Mouse (Mus musculus) midbrain, embryonic 10.5 days (tissue): ENCODE measurements at regions not wholly inside any gene's neighbourhood (a gene's known extent, or its start where the extent isn't known, plus 50 kb on each side); places are given as distances from the start of the nearest gene placed in this dataset.
A peak's percentile ranks its signal among the peaks of the same experiment; 100 is the strongest.

ENCODE experiments used
- DNase-seq: peaks from one replicate; pipeline ENCODE4 v3.0.0-alpha.2; 2017; ENCODE audit warnings: low spot score
- H3K27ac ChIP-seq: fragments of 300-500 bp; sonication (generic); replicated peaks from 2 replicates; pipeline ENCODE4 v1.5.1; 2016; ENCODE audit warnings: mild to moderate bottlenecking
- H3K27me3 ChIP-seq: fragments of 300-500 bp; sonication (generic); 2 replicates; pipeline ENCODE4 v1.6.1; 2016; ENCODE audit warnings: low read depth, mild to moderate bottlenecking; ENCODE audit not compliant: poor library complexity, severe bottlenecking
- H3K36me3 ChIP-seq: fragments of 300-500 bp; sonication (generic); 2 replicates; pipeline ENCODE4 v1.6.1; 2016; ENCODE audit warnings: mild to moderate bottlenecking, moderate library complexity
- H3K4me1 ChIP-seq: fragments of 300-500 bp; sonication (generic); 2 replicates; pipeline ENCODE4 v1.6.1; 2016
- H3K4me3 ChIP-seq: fragments of 300-500 bp; sonication (generic); 2 replicates; pipeline ENCODE4 v1.5.1; 2016; ENCODE audit warnings: mild to moderate bottlenecking, moderate library complexity
- H3K9me3 ChIP-seq: fragments of 300-500 bp; sonication (generic); replicated peaks from 2 replicates; pipeline ENCODE4 v1.6.1; 2016; ENCODE audit warnings: mild to moderate bottlenecking
- WGBS: fragments of 180-500 bp; shearing (Covaris S2); methylation state at CpG from one replicate; pipeline ENCODE4 v1.1.7; 2016; 5-methylcytosine and 5-hydroxymethylcytosine counted together

GRCm38 (mm10) chr3:35088241-35089080 lies 438.3 kb downstream of the Sox2 start:
- no peaks in the 10 kb centered on the region for H3K9me3 ChIP-seq
- 12% methylated on average over 19 of the region's 19 CpGs for WGBS
- peaks cover 81% of the 10 kb centered on the region for H3K4me1 ChIP-seq
- H3K36me3 ChIP-seq, result no peaks in the 10 kb centered on the region
- peak; percentile 91 for DNase-seq
- H3K27me3 ChIP-seq, result no peaks in the 10 kb centered on the region
- peak overlapping the region; percentile 28 for H3K4me3 ChIP-seq
- peak overlapping the region; percentile 92 for H3K27ac ChIP-seq

- Histone ChIP-seq H3K36me3 (no peaks in the 10 kb centered on the region), H3K9me3 (no peaks in the 10 kb centered on the region), H3K27me3 (no peaks in the 10 kb centered on the region), H3K4me3 (no peak overlapping the region), H3K4me1 (peaks cover 59% of the 10 kb centered on the region), H3K27ac (peak overlapping the region; percentile 92)
- DNase-seq, result peak; percentile 33
- WGBS, result 28% methylated on average over 5 of the region's 5 CpGs
Measured at GRCm38 (mm10) chr3:35090496-35091133, 440.4 kb downstream of the Sox2 start.

- DNase-seq, result no peak
- Histone ChIP-seq H3K27ac (0 out of 2 replicates have a peak overlapping the region, but pooled peaks have one; percentile 46), H3K9me3 (no peaks in the 10 kb centered on the region), H3K27me3 (no peaks in the 10 kb centered on the region), H3K4me1 (peaks cover 35% of the 10 kb centered on the region), H3K36me3 (no peaks in the 10 kb centered on the region), H3K4me3 (no peak overlapping the region)
- 94% methylated on average over 9 of the region's 9 CpGs for WGBS
Measured at GRCm38 (mm10) chr3:35093001-35093400, 442.8 kb downstream of the Sox2 start.

GRCm38 (mm10) chr3:35095221-35095620 lies 445.0 kb downstream of the Sox2 start:
- H3K4me1 ChIP-seq, result peaks cover 27% of the 10 kb centered on the region
- H3K36me3 ChIP-seq, result no peaks in the 10 kb centered on the region
- no peaks in the 10 kb centered on the region for H3K27me3 ChIP-seq
- DNase-seq, result no peak
- no peaks in the 10 kb centered on the region for H3K9me3 ChIP-seq
- H3K27ac ChIP-seq, result peak overlapping the region; percentile 47; the same call in 1 of the 2 replicates
- 96% methylated on average over 8 of the region's 8 CpGs for WGBS
- H3K4me3 ChIP-seq, result no peak overlapping the region

- Histone ChIP-seq H3K27me3 (no peaks in the 10 kb centered on the region), H3K27ac (peak overlapping the region; percentile 42; the same call in 1 of the 2 replicates), H3K9me3 (no peaks in the 10 kb centered on the region), H3K4me3 (no peak overlapping the region), H3K36me3 (no peaks in the 10 kb centered on the region), H3K4me1 (peaks cover 27% of the 10 kb centered on the region)
- 87% methylated on average over 5 of the region's 5 CpGs for WGBS
- no peak for DNase-seq
Measured at GRCm38 (mm10) chr3:35096381-35096780, 446.2 kb downstream of the Sox2 start.

GRCm38 (mm10) chr3:35097766-35098165 lies 447.6 kb downstream of the Sox2 start:
- no peak overlapping the region for H3K4me3 ChIP-seq
- H3K27ac ChIP-seq, result 0 out of 2 replicates have a peak overlapping the region, but pooled peaks have one; percentile 14
- no peak for DNase-seq
- H3K4me1 ChIP-seq, result peaks cover 39% of the 10 kb centered on the region
- 89% methylated on average over 6 of the region's 6 CpGs for WGBS
- no peaks in the 10 kb centered on the region for H3K36me3 ChIP-seq
- no peaks in the 10 kb centered on the region for H3K9me3 ChIP-seq
- no peaks in the 10 kb centered on the region for H3K27me3 ChIP-seq

- Histone ChIP-seq H3K4me1 (peaks cover 52% of the 10 kb centered on the region), H3K9me3 (no peaks in the 10 kb centered on the region), H3K4me3 (no peak overlapping the region), H3K27ac (peak overlapping the region; percentile 87; the same call in 1 of the 2 replicates), H3K36me3 (no peaks in the 10 kb centered on the region), H3K27me3 (peaks cover 5% of the 10 kb centered on the region; the same call in 1 of the 2 replicates)
- WGBS, result 77% methylated on average over 3 of the region's 3 CpGs
- peak; percentile 9 for DNase-seq
Measured at GRCm38 (mm10) chr3:35099226-35099625, 449.0 kb downstream of the Sox2 start.

- no peak for DNase-seq
Measured at GRCm38 (mm10) chr3:35099876-35100420, 449.7 kb downstream of the Sox2 start.

GRCm38 (mm10) chr3:35101286-35101685 lies 451.1 kb downstream of the Sox2 start:
- H3K4me1 ChIP-seq, result peaks cover 71% of the 10 kb centered on the region
- H3K9me3 ChIP-seq, result no peaks in the 10 kb centered on the region
- no peak for DNase-seq
- no peaks in the 10 kb centered on the region for H3K36me3 ChIP-seq
- H3K27me3 ChIP-seq, result peaks cover 6% of the 10 kb centered on the region; the same call in 1 of the 2 replicates
- H3K4me3 ChIP-seq, result no peak overlapping the region
- 78% methylated on average over 8 of the region's 8 CpGs for WGBS
- H3K27ac ChIP-seq, result peak overlapping the region; percentile 87

More at GRCm38 (mm10) chr3:35099876-35100420, 449.7 kb downstream of the Sox2 start:
- Histone ChIP-seq H3K27ac (peak overlapping the region; percentile 87), H3K9me3 (no peaks in the 10 kb centered on the region), H3K4me3 (no peak overlapping the region), H3K36me3 (no peaks in the 10 kb centered on the region), H3K4me1 (peaks cover 60% of the 10 kb centered on the region), H3K27me3 (peaks cover 6% of the 10 kb centered on the region; the same call in 1 of the 2 replicates)
- WGBS, result 76% methylated on average over 10 of the region's 10 CpGs

- peak overlapping the region; percentile 87 for H3K27ac ChIP-seq
- H3K36me3 ChIP-seq, result no peaks in the 10 kb centered on the region
- peaks cover 6% of the 10 kb centered on the region; the same call in 1 of the 2 replicates for H3K27me3 ChIP-seq
- no peak overlapping the region for H3K4me3 ChIP-seq
- WGBS, result 57% methylated on average over 5 of the region's 5 CpGs
- H3K9me3 ChIP-seq, result no peaks in the 10 kb centered on the region
- no peak for DNase-seq
- peaks cover 73% of the 10 kb centered on the region for H3K4me1 ChIP-seq
Measured at GRCm38 (mm10) chr3:35101951-35102350, 451.7 kb downstream of the Sox2 start.

- Histone ChIP-seq H3K36me3 (no peaks in the 10 kb centered on the region), H3K9me3 (no peaks in the 10 kb centered on the region), H3K4me1 (peaks cover 73% of the 10 kb centered on the region), H3K27me3 (peaks cover 6% of the 10 kb centered on the region; the same call in 1 of the 2 replicates), H3K27ac (peak overlapping the region; percentile 87), H3K4me3 (peak overlapping the region; percentile 9; the same call in 1 of the 2 replicates)
- DNase-seq, result peak; percentile 76
- WGBS, result 36% methylated on average over 13 of the region's 13 CpGs
Measured at GRCm38 (mm10) chr3:35102715-35103591, 452.7 kb downstream of the Sox2 start.

GRCm38 (mm10) chr3:35104884-35105283 lies 454.7 kb downstream of the Sox2 start:
- no peaks in the 10 kb centered on the region for H3K36me3 ChIP-seq
- WGBS, result 68% methylated on average over 11 of the region's 11 CpGs
- DNase-seq, result no peak
- peak overlapping the region; percentile 55 for H3K27ac ChIP-seq
- no peaks in the 10 kb centered on the region for H3K9me3 ChIP-seq
- H3K4me1 ChIP-seq, result peaks cover 62% of the 10 kb centered on the region
- H3K27me3 ChIP-seq, result peaks cover 6% of the 10 kb centered on the region; the same call in 1 of the 2 replicates
- no peak overlapping the region for H3K4me3 ChIP-seq
